Mouse (Mus musculus) limb, embryonic 11.5 days (tissue): ENCODE results near the gene Cyp2d22. TPM values are rescaled to one million over a fixed set of nuclear protein-coding genes. Genes with fewer than 3 reads are reported as not detected.

ENCODE experiments used
- ATAC-seq: fragments of 200-750 bp; cut with Nextera tagmentation; 2 replicates; pipeline ENCODE4 v1.8.0; 2017; ENCODE audit warnings: low read depth; ENCODE audit not compliant: insufficient number of reproducible peaks, low FRiP score, low TSS enrichment
- DNase-seq: peaks from one replicate; pipeline ENCODE4 v3.0.0-alpha.2; 2015; ENCODE audit warnings: low spot score
- H3K27ac ChIP-seq: fragments of 300-500 bp; sonication (generic); replicated peaks from 2 replicates; pipeline ENCODE4 v1.5.1; 2014; ENCODE audit warnings: low read depth, mild to moderate bottlenecking, low read length
- H3K27me3 ChIP-seq: fragments of 300-500 bp; sonication (generic); 2 replicates; pipeline ENCODE4 v1.6.1; 2014; ENCODE audit warnings: mild to moderate bottlenecking, low read length, mixed read lengths; ENCODE audit not compliant: control insufficient read depth, insufficient read depth
- H3K36me3 ChIP-seq: fragments of 300-500 bp; sonication (generic); 2 replicates; pipeline ENCODE4 v1.6.1; 2014; ENCODE audit warnings: mild to moderate bottlenecking, low read length, moderate library complexity, mixed read lengths; ENCODE audit not compliant: control insufficient read depth, insufficient read depth
- H3K4me1 ChIP-seq: fragments of 300-500 bp; sonication (generic); 2 replicates; pipeline ENCODE4 v1.6.1; 2014; ENCODE audit warnings: low read length, mixed read lengths; ENCODE audit not compliant: control insufficient read depth, insufficient read depth
- H3K4me2 ChIP-seq: fragments of 300-500 bp; sonication (generic); 2 replicates; pipeline ENCODE4 v1.6.1; 2014; ENCODE audit warnings: low read depth, mild to moderate bottlenecking, moderate library complexity; ENCODE audit not compliant: severe bottlenecking
- H3K4me3 ChIP-seq: fragments of 300-500 bp; sonication (generic); 2 replicates; pipeline ENCODE4 v1.5.1; 2014; ENCODE audit warnings: low read depth, low read length
- H3K9ac ChIP-seq: fragments of 300-500 bp; sonication (generic); 2 replicates; pipeline ENCODE4 v1.6.1; 2014; ENCODE audit warnings: mild to moderate bottlenecking, low read length
- H3K9me3 ChIP-seq: fragments of 300-500 bp; sonication (generic); 2 replicates; pipeline ENCODE4 v1.6.1; 2016; ENCODE audit warnings: low read length; ENCODE audit not compliant: control insufficient read depth
- WGBS: fragments of 180-500 bp; shearing (Covaris S2); extraction: QIAGEN DNeasy Blood & Tissue Kit; methylation state at CpG from one replicate; pipeline ENCODE4 v1.1.7; 2014; 5-methylcytosine and 5-hydroxymethylcytosine counted together
- polyA plus RNA-seq: library from polyadenylated mRNA; unstranded; fragments of >200 nt; fragmentation: Nextera tagmentation; extraction: Ambion mirVana; gene quantifications from 2 replicates; pipeline ENCODE4 v1.2.1, GENCODE M21; 2014

The Cyp2d22 gene
- polyA plus RNA-seq, 1 experiment from 2014 or later: 1.6 TPM

DNA sequence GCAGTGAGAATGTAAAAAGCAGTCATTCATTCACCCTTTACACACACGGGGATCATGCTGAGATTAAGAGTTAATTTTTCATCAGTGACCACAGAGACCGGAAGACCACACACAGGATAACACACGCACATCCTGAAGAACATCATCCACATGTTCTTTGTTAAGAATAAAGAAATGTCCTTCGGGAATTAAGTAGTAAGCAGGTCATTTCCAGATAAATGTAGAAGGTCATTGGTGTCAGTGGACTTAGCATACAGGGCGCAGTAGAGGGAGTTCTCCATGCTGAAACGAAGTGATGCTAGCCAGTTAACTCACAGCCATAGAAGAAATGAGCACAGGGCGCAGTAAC lies 628 bp upstream of the Cyp2d22 start:
- WGBS: 43% methylated on average over 7 of the region's 7 CpGs
- Histone ChIP-seq H3K27ac (no peak overlapping the region), H3K27me3 (no peaks in the 10 kb centered on the region), H3K36me3 (no peaks in the 10 kb centered on the region), H3K9ac (no peak overlapping the region), H3K9me3 (no peaks in the 10 kb centered on the region), H3K4me1 (0 out of 2 replicates have a peak, but pooled peaks cover 2% of the 10 kb centered on the region), H3K4me2 (peak overlapping the region; percentile 66), H3K4me3 (peak overlapping the region; percentile 35)
- DNase-seq (no peak), ATAC-seq (no peak)

DNA sequence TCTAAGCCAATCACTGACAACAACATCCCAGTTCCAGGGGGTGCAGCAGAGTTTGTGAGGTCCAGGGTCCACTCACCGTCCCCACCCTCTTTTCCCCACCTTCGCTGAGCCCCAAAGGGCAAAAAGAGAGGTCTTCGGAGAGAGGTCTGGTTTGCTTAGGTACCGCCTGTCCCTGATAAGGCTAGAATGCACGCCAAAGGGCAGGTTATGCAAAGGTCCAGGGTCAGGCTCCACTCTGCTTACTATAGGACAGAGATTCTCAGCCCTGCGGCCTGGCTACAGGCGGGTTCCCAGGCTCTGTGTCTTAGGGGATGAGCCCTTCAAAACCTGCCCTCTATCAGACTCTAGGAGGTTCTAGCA lies 569 bp downstream of the Cyp2d22 start:
- WGBS: 19% methylated on average over 7 of the region's 7 CpGs
- peak; percentile 39; the same call in 1 of the 2 replicates for ATAC-seq
- Histone ChIP-seq H3K4me1 (0 out of 2 replicates have a peak, but pooled peaks cover 2% of the 10 kb centered on the region), H3K4me2 (peak overlapping the region; percentile 66), H3K27ac (no peak overlapping the region), H3K9me3 (no peaks in the 10 kb centered on the region), H3K36me3 (no peaks in the 10 kb centered on the region), H3K27me3 (no peaks in the 10 kb centered on the region), H3K9ac (peak overlapping the region; percentile 53), H3K4me3 (peak overlapping the region; percentile 35)
- peak; percentile 27 for DNase-seq

DNA sequence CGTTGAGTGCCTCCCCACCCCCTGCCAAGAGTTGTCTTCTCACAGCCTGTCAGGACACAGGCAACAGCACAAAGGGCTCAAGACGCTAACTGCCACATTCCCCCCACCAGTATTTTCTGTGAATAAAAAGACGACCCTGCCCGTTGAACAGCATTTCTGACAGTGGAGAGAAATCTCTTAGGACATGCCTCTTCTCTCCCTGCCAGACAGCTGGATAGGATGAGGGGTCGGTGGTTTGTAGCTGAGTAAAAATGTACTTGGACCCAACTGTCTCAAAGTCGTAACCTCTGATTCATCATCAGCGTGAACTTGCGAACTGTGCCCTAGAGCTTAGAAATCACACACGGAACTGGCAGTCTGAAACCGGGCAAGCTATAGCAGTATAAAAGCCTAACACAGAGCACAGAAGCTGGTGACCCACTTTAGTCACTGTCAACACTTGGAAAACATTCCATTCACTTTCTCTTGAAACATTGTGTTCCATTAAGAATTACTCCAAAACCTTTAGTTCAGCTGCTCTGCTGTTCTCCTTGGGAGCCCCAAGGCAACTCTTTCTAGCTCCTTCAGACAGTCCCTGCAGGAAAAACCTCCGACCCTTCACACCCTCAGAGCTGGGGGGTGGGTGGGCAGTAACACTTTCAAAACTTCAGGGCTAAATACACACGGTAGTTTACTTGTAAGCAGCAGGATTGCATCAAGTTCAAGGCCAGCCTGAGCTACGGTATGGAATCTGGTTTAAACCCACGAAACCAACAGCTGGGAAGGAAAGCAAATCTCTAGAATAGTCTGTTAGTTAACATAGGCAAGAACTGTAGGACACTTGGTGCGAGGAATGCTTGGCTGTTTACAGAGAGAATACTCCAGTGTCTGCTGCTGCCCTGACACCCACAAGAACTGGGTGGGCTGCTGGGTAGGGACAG lies 1.5 kb downstream of the Cyp2d22 start:
- Histone ChIP-seq H3K9ac (no peak overlapping the region), H3K27ac (no peak overlapping the region), H3K4me1 (0 out of 2 replicates have a peak, but pooled peaks cover 2% of the 10 kb centered on the region), H3K4me2 (no peak overlapping the region), H3K27me3 (no peaks in the 10 kb centered on the region), H3K9me3 (no peaks in the 10 kb centered on the region), H3K4me3 (no peak overlapping the region), H3K36me3 (no peaks in the 10 kb centered on the region)
- WGBS: 57% methylated on average over 15 of the region's 15 CpGs
- DNase-seq (no peak), ATAC-seq (no peak)

DNA sequence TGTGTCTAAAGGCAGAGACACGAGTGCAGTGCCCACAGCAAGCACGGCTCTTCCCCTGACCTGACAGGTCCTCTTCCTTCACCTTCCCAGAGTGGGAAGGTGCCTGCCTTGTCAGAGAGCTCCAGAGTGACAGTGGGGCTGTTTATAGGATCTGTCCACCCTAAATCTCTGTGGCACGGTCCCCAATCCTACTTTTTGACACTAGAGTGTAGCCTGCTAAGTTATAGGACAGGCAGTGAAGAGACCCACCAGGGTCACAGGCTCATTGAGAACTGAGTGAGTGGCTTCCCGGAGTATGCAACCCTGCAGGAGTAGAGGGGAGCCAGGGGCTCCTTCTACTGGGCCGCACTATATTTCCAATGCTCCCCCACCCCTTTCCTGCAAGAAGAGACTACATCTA lies 2.4 kb downstream of the Cyp2d22 start:
- 0 out of 2 replicates have a peak, but pooled peaks cover 2% of the 10 kb centered on the region for H3K4me1 ChIP-seq

DNA sequence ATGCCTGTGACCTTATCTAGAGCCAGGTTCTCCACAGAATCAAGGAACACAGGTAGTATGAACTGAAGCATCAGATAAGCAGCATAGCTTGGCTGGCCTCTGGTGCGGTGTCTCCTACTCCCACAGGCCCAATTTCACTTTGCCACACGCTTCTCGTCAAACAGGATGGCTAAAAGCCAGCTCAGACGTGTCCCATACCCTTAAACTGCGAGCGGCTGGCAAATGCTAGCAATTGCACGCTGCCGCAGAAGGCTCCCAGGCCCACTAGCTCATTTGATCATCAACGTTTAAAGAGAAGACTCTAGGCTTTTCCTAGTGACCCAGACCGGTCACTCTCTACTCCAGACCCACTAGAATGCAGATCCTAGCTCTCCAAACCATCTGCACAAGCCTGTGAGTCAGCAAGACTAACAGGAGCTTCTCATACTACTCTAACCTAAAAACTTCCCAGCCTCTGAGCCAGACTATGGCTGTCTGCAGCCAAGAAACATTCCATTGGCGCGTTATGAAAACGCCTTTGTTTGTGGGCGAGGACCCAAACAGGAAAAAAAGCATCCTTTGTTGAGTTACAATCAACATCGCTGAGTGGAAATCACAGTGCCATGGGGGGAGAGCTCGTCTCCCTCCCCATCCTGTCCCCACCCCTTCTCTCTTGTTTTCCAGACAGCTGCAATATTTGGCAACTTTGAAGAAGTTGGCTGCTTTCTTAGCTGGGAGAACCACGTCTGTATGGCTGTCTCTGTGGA lies 3.5 kb downstream of the Cyp2d22 start:
- H3K9ac ChIP-seq: no peak overlapping the region
- WGBS: 85% methylated on average over 17 of the region's 17 CpGs
- DNase-seq: no peak
- no peaks in the 10 kb centered on the region for H3K9me3 ChIP-seq
- H3K4me2 ChIP-seq: no peak overlapping the region
- no peaks in the 10 kb centered on the region for H3K36me3 ChIP-seq
- no peak overlapping the region for H3K27ac ChIP-seq
- H3K4me3 ChIP-seq: no peak overlapping the region
- ATAC-seq: no peak
- no peaks in the 10 kb centered on the region for H3K27me3 ChIP-seq
- H3K4me1 ChIP-seq: 0 out of 2 replicates have a peak, but pooled peaks cover 2% of the 10 kb centered on the region

More for the DNA sequence above, 2.4 kb downstream of the Cyp2d22 start:
- no peaks in the 10 kb centered on the region for H3K27me3 ChIP-seq
- DNase-seq: no peak
- H3K9me3 ChIP-seq: no peaks in the 10 kb centered on the region
- H3K27ac ChIP-seq: no peak overlapping the region
- ATAC-seq: no peak
- no peaks in the 10 kb centered on the region for H3K36me3 ChIP-seq
- H3K9ac ChIP-seq: no peak overlapping the region
- 85% methylated on average over 5 of the region's 5 CpGs for WGBS
- H3K4me2 ChIP-seq: no peak overlapping the region
- H3K4me3 ChIP-seq: no peak overlapping the region

DNA sequence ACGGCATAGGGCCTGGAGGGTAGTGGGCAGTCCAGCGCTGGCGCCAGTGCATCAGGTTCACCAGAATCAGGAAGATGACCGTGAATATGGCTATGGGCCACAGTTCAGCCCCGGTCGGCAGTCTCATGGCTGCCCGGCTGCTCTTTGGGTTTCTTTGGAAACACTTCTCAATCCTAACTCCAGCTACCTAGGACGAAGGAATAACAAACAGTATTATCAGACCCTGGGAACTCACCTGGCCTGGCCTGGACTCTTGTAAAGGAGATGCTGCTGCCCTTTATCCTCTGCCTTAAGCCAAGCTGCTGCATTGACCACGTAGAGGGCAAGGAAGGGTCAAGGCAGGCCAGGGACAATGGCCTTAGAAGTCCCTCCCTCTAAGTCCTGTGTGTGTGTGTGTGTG lies 4.2 kb downstream of the Cyp2d22 start:
- DNase-seq (no peak), ATAC-seq (no peak)
- H3K36me3 ChIP-seq: no peaks in the 10 kb centered on the region
- H3K4me3 ChIP-seq: no peak overlapping the region
- H3K27ac ChIP-seq: no peak overlapping the region
- no peak overlapping the region for H3K9ac ChIP-seq
- no peaks in the 10 kb centered on the region for H3K27me3 ChIP-seq
- no peak overlapping the region for H3K4me2 ChIP-seq
- 88% methylated on average over 9 of the region's 9 CpGs for WGBS
- 0 out of 2 replicates have a peak, but pooled peaks cover 2% of the 10 kb centered on the region for H3K4me1 ChIP-seq
- H3K9me3 ChIP-seq: no peaks in the 10 kb centered on the region

DNA sequence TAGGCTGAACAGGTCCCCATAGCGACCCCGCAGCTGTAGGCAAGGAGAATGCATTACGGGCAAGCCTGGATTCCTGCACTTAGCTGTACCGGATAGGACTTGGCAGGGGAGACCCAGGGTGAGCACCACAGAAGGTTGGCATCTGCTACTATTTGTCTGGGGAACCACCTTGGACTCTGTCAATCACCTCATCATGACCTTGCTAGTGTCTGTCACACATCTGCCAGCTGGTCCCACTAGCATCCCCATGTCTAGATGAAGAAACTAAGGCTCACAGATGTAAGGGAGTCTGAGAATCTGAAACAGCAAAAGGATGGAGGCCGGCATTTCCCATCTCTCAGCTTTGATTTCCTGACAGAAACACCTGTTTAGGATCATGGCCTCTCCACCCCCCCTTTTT lies 5.6 kb downstream of the Cyp2d22 start:
- no peaks in the 10 kb centered on the region for H3K9me3 ChIP-seq
- H3K9ac ChIP-seq: no peak overlapping the region
- ATAC-seq (no peak), DNase-seq (no peak)
- H3K4me1 ChIP-seq: no peaks in the 10 kb centered on the region
- H3K36me3 ChIP-seq: no peaks in the 10 kb centered on the region
- H3K4me2 ChIP-seq: no peak overlapping the region
- H3K27me3 ChIP-seq: no peaks in the 10 kb centered on the region
- no peak overlapping the region for H3K4me3 ChIP-seq
- H3K27ac ChIP-seq: no peak overlapping the region
- 87% methylated on average over 5 of the region's 5 CpGs for WGBS

DNA sequence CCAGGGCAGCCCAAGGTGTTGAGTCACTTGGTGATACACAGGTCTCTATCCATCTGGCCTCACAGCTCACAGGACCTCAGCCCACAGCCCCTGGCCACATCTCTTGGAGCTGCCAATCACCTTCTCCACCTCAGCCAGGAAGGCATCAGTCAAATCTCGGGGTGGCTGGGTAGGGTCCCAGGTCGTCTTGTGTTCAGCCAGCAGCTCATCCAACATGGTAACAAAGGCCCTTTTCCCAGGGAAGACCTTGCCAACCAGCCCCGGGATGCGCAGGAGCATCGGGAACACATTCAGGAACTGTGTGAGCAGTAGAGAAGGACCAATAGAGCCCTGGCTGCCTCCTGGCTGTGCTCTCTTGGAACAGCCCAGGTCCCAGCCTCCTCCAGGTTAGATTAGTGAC lies 7.1 kb downstream of the Cyp2d22 start:
- no peak overlapping the region for H3K4me2 ChIP-seq
- no peaks in the 10 kb centered on the region for H3K9me3 ChIP-seq
- H3K36me3 ChIP-seq: no peaks in the 10 kb centered on the region
- H3K4me1 ChIP-seq: no peaks in the 10 kb centered on the region
- ATAC-seq (no peak), DNase-seq (no peak)
- no peak overlapping the region for H3K4me3 ChIP-seq
- WGBS: 85% methylated on average over 5 of the region's 5 CpGs
- H3K27me3 ChIP-seq: no peaks in the 10 kb centered on the region
- no peak overlapping the region for H3K27ac ChIP-seq
- no peak overlapping the region for H3K9ac ChIP-seq
